Mouse (Mus musculus): Measurements from ENCODE around the gene Qrich1. TPM values are rescaled to one million over a fixed set of nuclear protein-coding genes. Genes with fewer than 3 reads are reported as not detected.
A peak's percentile ranks its signal among the peaks of the same experiment; 100 is the strongest.

Qrich1 gene
- total RNA-seq, 1 experiment from 2014 or later, result 180 TPM

DNA sequence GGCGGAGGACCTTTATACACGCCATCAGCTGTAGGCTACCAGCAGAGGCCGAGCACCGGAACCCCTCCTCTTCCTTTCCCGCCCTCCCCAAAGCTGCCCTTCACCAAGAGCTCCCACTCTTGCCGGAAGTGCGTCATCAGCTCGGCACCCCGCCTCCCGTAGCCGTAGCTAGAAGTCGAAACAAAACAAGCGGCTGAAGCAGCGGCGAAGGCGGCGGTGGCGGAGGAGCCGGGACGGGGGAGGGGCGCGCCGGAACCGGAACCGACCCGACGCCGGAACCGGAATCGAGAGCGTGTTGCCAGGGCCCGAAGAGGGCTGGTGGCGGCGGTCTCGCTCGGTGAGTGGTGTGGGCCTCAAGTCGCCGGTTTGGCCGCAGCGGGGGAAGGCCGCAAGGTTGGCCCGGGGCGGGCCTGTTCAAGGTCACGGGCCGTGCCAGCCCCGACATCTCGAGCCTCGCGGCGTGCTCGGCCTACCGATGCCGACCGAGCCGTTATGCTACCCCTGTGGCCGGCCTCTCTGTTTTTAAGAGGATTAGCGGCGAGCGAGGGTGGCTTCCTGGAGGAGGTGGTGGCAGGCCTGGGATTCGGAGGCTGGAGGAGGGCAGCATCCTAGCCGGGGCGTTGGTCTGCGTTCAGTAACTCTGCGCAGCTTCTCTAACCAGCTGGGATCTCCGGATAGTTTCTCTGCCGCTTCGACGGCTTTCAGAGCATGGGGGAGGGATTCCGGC, 25.9 kb upstream of the Qrich1 start, which contains the start of gene Usp19:
TSS of gene Usp19 (plus strand) at position 44 of the 727 bp plus-strand sequence.
- ATAC-seq (replicated peaks; ENCODE audit: insufficient number of reproducible peaks, low FRiP score, low TSS enrichment, poor library complexity, severe bottlenecking), result peak; percentile 84

DNA sequence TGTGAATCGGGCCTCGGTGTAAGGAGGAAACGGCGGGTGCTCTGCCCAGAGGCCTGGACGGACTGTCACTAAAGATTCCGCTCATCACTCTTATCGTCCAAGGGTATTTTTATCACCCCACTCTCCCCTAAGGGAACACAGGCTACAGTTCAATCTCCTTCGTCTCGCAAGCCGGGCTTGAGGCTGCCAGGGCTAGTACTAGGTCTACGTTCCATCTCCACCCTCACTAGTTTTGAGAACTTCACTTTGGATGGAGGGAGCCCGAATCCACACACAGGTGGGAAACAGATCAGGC, 25.4 kb upstream of the Qrich1 start:
- ATAC-seq (replicated peaks; ENCODE audit: insufficient number of reproducible peaks, low FRiP score, low TSS enrichment, poor library complexity, severe bottlenecking), result no peak

GRCm38 (mm10) chr9:108492043-108492750, 24.4 kb upstream of the Qrich1 start:
- ATAC-seq (replicated peaks; ENCODE audit: insufficient number of reproducible peaks, low FRiP score, low TSS enrichment, poor library complexity, severe bottlenecking), result no peak

- ATAC-seq (replicated peaks; ENCODE audit: insufficient number of reproducible peaks, low FRiP score, low TSS enrichment, poor library complexity, severe bottlenecking), result no peak
Measured at GRCm38 (mm10) chr9:108493246-108493645, 23.4 kb upstream of the Qrich1 start.

DNA sequence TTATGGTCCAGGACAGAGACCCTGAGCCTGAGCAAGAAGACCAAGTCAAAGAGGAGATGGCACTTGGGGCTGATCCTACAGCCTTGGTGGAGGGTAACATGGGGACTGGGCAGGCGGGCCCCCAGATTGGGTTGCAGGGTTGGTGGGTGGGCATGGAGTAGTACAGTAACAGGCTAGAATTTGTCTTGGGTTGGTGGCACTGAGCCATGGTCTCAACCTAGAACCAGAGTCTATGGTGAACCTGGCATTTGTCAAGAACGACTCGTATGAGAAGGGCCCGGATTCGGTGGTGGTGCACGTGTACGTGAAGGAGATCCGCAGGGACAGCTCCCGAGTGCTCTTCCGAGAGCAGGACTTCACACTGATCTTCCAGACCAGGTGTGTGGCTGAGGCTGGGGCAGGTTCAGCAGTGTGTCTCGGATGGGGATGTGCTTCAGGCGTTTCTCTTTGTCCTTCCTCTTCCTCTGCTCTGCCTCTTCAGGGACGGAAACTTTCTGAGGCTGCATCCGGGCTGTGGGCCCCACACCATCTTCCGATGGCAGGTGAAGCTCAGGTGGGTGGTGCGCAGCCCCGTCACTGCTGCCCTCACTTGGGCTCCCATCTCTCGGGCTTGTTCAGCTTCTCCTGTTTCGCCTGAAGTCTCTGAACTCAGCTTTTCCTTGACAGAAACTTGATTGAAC, 22.3 kb upstream of the Qrich1 start:
- no peak for ATAC-seq (replicated peaks; ENCODE audit: insufficient number of reproducible peaks, low FRiP score, low TSS enrichment, poor library complexity, severe bottlenecking)

- no peak for ATAC-seq (replicated peaks; ENCODE audit: insufficient number of reproducible peaks, low FRiP score, low TSS enrichment, poor library complexity, severe bottlenecking)
Measured at GRCm38 (mm10) chr9:108494905-108495304, 21.7 kb upstream of the Qrich1 start.

DNA sequence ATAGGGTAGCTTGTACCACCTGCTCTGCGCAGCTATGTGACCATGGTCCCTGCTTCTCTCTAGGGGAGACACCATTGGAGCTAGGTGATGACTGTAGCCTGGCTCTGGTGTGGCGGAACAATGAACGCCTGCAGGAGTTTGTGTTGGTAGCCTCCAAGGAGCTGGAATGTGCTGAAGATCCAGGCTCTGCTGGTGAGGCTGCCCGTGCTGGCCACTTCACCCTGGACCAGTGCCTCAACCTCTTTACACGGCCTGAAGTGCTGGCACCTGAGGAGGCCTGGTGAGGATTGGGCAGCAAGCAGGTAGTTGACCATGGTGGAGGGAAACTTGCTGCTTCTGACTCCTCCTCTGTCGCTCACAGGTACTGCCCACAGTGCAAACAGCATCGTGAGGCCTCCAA, 17.4 kb upstream of the Qrich1 start:
- no peak for ATAC-seq (replicated peaks; ENCODE audit: insufficient number of reproducible peaks, low FRiP score, low TSS enrichment, poor library complexity, severe bottlenecking)

DNA sequence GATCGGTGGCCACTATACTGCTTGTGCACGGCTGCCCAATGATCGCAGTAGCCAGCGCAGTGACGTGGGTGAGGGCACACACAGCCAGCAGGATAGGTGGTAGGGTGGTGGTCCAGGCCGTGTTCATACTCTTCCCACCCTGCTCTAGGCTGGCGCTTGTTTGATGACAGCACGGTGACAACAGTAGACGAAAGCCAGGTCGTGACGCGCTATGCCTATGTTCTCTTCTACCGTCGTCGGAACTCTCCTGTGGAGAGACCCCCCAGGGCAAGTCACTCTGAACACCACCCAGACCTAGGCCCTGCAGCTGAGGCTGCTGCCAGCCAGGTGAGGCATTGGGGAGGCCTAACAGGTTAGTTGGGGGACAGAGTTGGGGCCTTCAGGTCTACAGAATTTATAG, 16.7 kb upstream of the Qrich1 start:
- ATAC-seq (replicated peaks; ENCODE audit: insufficient number of reproducible peaks, low FRiP score, low TSS enrichment, poor library complexity, severe bottlenecking), result no peak

DNA sequence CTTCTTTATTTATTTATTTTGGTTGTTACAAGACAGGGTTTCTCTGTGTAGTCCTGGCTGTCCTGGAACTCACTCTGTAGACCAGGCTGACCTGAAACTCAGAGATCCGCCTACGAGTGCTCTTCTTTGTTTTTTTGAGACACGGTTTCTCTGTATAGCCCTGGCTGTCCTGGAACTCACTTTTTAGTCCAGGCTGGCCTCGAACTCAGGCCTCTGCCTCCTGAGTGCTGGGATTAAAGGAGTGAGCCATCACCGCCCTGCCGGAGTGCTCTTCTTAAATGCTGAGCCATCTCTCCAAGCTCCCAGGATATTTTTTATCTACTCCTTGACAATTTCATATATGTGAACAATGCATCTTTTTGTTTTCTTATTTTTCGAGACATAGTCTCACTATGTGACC, 9.7 kb upstream of the Qrich1 start:
- no peak for ATAC-seq (replicated peaks; ENCODE audit: insufficient number of reproducible peaks, low FRiP score, low TSS enrichment, poor library complexity, severe bottlenecking)

DNA sequence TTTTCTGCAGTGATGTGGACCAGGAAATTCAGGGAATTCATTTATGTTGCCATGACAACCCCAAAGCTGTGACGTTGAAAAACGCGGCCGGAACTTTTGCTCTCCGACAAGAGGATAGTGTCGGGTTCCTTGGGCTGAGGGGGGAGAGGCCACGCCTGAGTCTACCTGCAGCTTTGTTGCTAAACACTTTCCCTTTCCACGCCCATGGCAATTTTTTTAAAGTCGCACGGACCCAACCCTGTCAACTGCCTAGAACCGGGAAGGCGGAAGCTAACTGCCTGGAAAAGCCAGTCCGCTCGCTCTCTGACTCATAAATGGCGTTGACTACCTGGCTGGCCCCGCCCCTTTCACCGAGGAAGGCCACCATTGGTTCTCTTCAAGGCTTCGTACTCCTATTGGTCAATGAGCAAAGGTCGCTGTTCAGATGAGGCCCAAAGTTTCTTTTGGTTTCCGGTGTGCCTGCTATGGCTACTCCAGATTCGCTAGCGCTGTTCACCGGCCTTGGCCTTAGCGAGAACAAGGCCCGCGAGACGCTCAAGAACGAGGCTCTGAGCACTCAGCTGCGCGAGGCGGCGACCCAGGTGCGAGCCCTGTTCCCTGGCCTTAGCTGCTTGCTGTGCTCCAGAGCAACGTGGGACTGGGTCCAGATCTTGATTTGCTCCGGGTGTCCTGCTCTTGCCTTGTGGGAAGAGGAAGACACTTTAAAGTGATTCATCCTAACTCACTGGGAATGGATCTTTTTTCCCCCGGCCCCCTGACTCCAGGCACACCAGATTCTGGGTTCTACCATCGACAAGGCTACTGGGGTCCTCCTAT, 8.8 kb upstream of the Qrich1 start, which contains the start of gene Qars:
TSS of gene Qars (plus strand) at position 88 of the 816 bp plus-strand sequence.
- ATAC-seq (replicated peaks; ENCODE audit: insufficient number of reproducible peaks, low FRiP score, low TSS enrichment, poor library complexity, severe bottlenecking), result peak; percentile 98

DNA sequence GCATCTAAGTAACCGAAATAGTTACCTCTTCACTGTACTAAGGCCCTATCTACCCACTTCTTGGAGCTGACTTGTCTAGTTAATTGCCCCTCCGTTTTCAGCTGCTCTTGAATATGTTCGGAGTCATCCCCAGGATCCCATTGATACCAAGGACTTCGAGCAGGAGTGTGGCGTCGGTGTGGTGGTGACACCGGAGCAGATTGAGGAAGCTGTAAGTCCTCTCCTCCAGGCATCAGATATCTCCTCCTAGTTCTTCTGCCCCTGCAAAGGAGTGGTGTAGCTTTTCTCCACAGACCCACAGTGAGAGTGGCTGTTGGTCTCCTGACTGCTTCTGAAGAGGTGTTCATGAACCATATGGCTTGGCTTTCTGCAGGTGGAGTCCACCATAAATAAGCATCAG, 7.8 kb upstream of the Qrich1 start:
- no peak for ATAC-seq (replicated peaks; ENCODE audit: insufficient number of reproducible peaks, low FRiP score, low TSS enrichment, poor library complexity, severe bottlenecking)

GRCm38 (mm10) chr9:108517253-108517930, 786 bp downstream of the Qrich1 start:
- ATAC-seq (replicated peaks; ENCODE audit: insufficient number of reproducible peaks, low FRiP score, low TSS enrichment, poor library complexity, severe bottlenecking), result peak; percentile 19

GRCm38 (mm10) chr9:108517931-108518332, 1.3 kb downstream of the Qrich1 start:
- ATAC-seq (replicated peaks; ENCODE audit: insufficient number of reproducible peaks, low FRiP score, low TSS enrichment, poor library complexity, severe bottlenecking), result peak; percentile 16; the same call in 1 of the 2 replicates

DNA sequence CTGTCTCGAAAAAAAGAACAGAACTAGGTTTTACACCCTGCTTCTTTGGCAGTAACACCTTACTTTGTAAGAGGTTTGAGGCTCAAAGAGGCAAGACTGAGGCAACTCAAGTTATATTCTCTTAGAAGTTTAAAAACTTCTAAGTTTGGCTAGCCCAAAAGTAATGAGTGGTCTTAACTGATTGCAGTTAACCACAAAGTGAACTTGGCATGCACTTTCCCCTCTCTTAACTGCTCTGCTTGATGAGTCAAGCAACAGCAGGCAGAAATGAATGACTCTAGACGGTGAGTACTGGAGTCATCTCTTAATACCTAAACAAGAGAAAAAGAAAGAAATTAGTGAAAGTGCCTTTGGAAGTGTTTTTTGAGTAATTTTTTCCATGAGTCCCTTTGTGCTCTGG, 5.0 kb downstream of the Qrich1 start:
- no peak for ATAC-seq (replicated peaks; ENCODE audit: insufficient number of reproducible peaks, low FRiP score, low TSS enrichment, poor library complexity, severe bottlenecking)

DNA sequence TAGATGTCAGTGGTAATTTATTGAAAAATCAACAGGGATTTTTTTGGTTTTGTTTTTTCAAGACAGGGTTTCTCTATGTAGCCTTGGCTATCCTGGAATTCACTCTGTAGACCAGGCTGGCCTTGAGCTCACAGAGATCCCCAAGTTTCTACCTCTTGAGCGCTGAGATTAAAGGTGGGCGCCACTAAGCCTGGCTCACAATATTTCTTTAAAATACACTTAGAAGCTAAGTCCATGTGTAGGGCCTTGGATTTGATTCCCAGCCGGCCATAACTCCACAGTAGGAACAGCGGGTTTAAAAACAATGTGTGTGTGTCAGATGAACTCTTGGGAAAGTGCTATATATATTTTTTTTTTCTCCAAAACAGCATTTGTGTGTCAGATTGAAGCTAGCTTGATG, 6.7 kb downstream of the Qrich1 start:
- no peak for ATAC-seq (replicated peaks; ENCODE audit: insufficient number of reproducible peaks, low FRiP score, low TSS enrichment, poor library complexity, severe bottlenecking)

DNA sequence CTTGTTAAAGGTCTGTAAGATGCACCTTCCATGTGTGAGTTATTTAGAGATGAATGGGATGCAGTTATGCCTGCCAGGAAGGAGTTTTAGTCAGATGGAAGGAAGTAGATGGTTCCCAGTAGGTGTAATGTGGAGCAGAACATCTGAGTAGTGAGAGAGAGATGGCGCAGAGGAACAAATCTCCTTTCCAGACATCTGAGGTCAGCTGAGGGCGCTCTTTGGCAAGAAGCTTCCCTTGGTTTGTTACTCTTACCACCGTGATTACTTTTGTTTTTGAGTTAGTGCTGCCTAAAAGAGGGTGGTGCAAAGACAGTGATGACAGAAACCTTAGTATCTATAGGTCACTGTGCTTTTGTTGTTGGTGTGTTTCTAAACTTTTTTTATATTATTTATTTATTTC, 8.8 kb downstream of the Qrich1 start:
- ATAC-seq (replicated peaks; ENCODE audit: insufficient number of reproducible peaks, low FRiP score, low TSS enrichment, poor library complexity, severe bottlenecking), result no peak

GRCm38 (mm10) chr9:108530954-108531353, 14.3 kb downstream of the Qrich1 start:
- no peak for ATAC-seq (replicated peaks; ENCODE audit: insufficient number of reproducible peaks, low FRiP score, low TSS enrichment, poor library complexity, severe bottlenecking)

GRCm38 (mm10) chr9:108531496-108531895, 14.9 kb downstream of the Qrich1 start:
- ATAC-seq (replicated peaks; ENCODE audit: insufficient number of reproducible peaks, low FRiP score, low TSS enrichment, poor library complexity, severe bottlenecking), result no peak

Data from monocyte, adult 5-6 weeks (primary cell).